Mouse (Mus musculus): ENCODE measurements around the gene Fstl1. TPM values are rescaled to one million over a fixed set of nuclear protein-coding genes. Genes with fewer than 3 reads are reported as not detected.

Fstl1 gene
- polyA plus RNA-seq, 1 experiment, result 3.8 TPM

GRCm38 (mm10) chr16:37784526-37784925 lies 7.9 kb downstream of the Fstl1 start:
- Histone ChIP-seq H3K4me3 (ENCODE audit: insufficient read depth, low read length) (no peak overlapping the region), H3K27ac (ENCODE audit: insufficient read depth, low read depth, low read length) (no peak overlapping the region), H3K4me1 (ENCODE audit: control insufficient read depth, insufficient read depth, low read length) (no peaks in the 10 kb centered on the region)
- no peak for TF ChIP-seq CTCF (IDR thresholded peaks at IDR 0.05; ENCODE audit: low read depth, low read length)
- TF ChIP-seq POLR2A (IDR thresholded peaks at IDR 0.05; ENCODE audit: borderline replicate concordance, low read depth, low read length), result no peak

- H3K27ac ChIP-seq (ENCODE audit: insufficient read depth, low read depth, low read length), result no peak overlapping the region
Measured at GRCm38 (mm10) chr16:37787558-37788194, 11.0 kb downstream of the Fstl1 start.

GRCm38 (mm10) chr16:37788367-37789014 lies 11.8 kb downstream of the Fstl1 start:
- no peak overlapping the region for H3K27ac ChIP-seq (ENCODE audit: insufficient read depth, low read depth, low read length)
- TF ChIP-seq CTCF (IDR thresholded peaks at IDR 0.05; ENCODE audit: low read depth, low read length) (no peak), POLR2A (IDR thresholded peaks at IDR 0.05; ENCODE audit: borderline replicate concordance, low read depth, low read length) (no peak)
- H3K4me3 ChIP-seq (ENCODE audit: insufficient read depth, low read length), result no peak overlapping the region
- H3K4me1 ChIP-seq (ENCODE audit: control insufficient read depth, insufficient read depth, low read length), result no peaks in the 10 kb centered on the region

More at GRCm38 (mm10) chr16:37787558-37788194, 11.0 kb downstream of the Fstl1 start:
- Histone ChIP-seq H3K4me3 (ENCODE audit: insufficient read depth, low read length) (no peak overlapping the region), H3K4me1 (ENCODE audit: control insufficient read depth, insufficient read depth, low read length) (no peaks in the 10 kb centered on the region)
- TF ChIP-seq POLR2A (IDR thresholded peaks at IDR 0.05; ENCODE audit: borderline replicate concordance, low read depth, low read length) (no peak), CTCF (IDR thresholded peaks at IDR 0.05; ENCODE audit: low read depth, low read length) (no peak)

GRCm38 (mm10) chr16:37789015-37789381 lies 12.3 kb downstream of the Fstl1 start:
- H3K27ac ChIP-seq (ENCODE audit: insufficient read depth, low read depth, low read length), result no peak overlapping the region
- H3K4me1 ChIP-seq (ENCODE audit: control insufficient read depth, insufficient read depth, low read length), result no peaks in the 10 kb centered on the region
- TF ChIP-seq CTCF (IDR thresholded peaks at IDR 0.05; ENCODE audit: low read depth, low read length), result no peak
- TF ChIP-seq POLR2A (IDR thresholded peaks at IDR 0.05; ENCODE audit: borderline replicate concordance, low read depth, low read length), result no peak
- H3K4me3 ChIP-seq (ENCODE audit: insufficient read depth, low read length), result no peak overlapping the region

GRCm38 (mm10) chr16:37789394-37789920 lies 12.8 kb downstream of the Fstl1 start:
- no peak overlapping the region for H3K27ac ChIP-seq (ENCODE audit: insufficient read depth, low read depth, low read length)
- no peaks in the 10 kb centered on the region for H3K4me1 ChIP-seq (ENCODE audit: control insufficient read depth, insufficient read depth, low read length)
- no peak overlapping the region for H3K4me3 ChIP-seq (ENCODE audit: insufficient read depth, low read length)
- TF ChIP-seq CTCF (IDR thresholded peaks at IDR 0.05; ENCODE audit: low read depth, low read length) (no peak), POLR2A (IDR thresholded peaks at IDR 0.05; ENCODE audit: borderline replicate concordance, low read depth, low read length) (no peak)

- Histone ChIP-seq H3K27ac (ENCODE audit: insufficient read depth, low read depth, low read length) (no peak overlapping the region), H3K4me3 (ENCODE audit: insufficient read depth, low read length) (no peak overlapping the region), H3K4me1 (ENCODE audit: control insufficient read depth, insufficient read depth, low read length) (no peaks in the 10 kb centered on the region)
- TF ChIP-seq POLR2A (IDR thresholded peaks at IDR 0.05; ENCODE audit: borderline replicate concordance, low read depth, low read length), result no peak
- TF ChIP-seq CTCF (IDR thresholded peaks at IDR 0.05; ENCODE audit: low read depth, low read length), result no peak
Measured at GRCm38 (mm10) chr16:37790008-37790780, 13.5 kb downstream of the Fstl1 start.

- H3K27ac ChIP-seq (ENCODE audit: insufficient read depth, low read depth, low read length), result no peak overlapping the region
- TF ChIP-seq POLR2A (IDR thresholded peaks at IDR 0.05; ENCODE audit: borderline replicate concordance, low read depth, low read length) (no peak), CTCF (IDR thresholded peaks at IDR 0.05; ENCODE audit: low read depth, low read length) (no peak)
Measured at GRCm38 (mm10) chr16:37790781-37791175, 14.1 kb downstream of the Fstl1 start.

GRCm38 (mm10) chr16:37795651-37796150 lies 19.0 kb downstream of the Fstl1 start:
- no peak overlapping the region for H3K4me3 ChIP-seq (ENCODE audit: insufficient read depth, low read length)
- no peak for TF ChIP-seq CTCF (IDR thresholded peaks at IDR 0.05; ENCODE audit: low read depth, low read length)
- no peak for TF ChIP-seq POLR2A (IDR thresholded peaks at IDR 0.05; ENCODE audit: borderline replicate concordance, low read depth, low read length)
- no peak overlapping the region for H3K27ac ChIP-seq (ENCODE audit: insufficient read depth, low read depth, low read length)
- peaks cover under 1% of the 10 kb centered on the region; the same call in 1 of the 2 replicates for H3K4me1 ChIP-seq (ENCODE audit: control insufficient read depth, insufficient read depth, low read length)

More at GRCm38 (mm10) chr16:37790781-37791175, 14.1 kb downstream of the Fstl1 start:
- Histone ChIP-seq H3K4me3 (ENCODE audit: insufficient read depth, low read length) (no peak overlapping the region), H3K4me1 (ENCODE audit: control insufficient read depth, insufficient read depth, low read length) (no peaks in the 10 kb centered on the region)

GRCm38 (mm10) chr16:37796270-37796669 lies 19.6 kb downstream of the Fstl1 start:
- TF ChIP-seq POLR2A (IDR thresholded peaks at IDR 0.05; ENCODE audit: borderline replicate concordance, low read depth, low read length) (no peak), CTCF (IDR thresholded peaks at IDR 0.05; ENCODE audit: low read depth, low read length) (no peak)
- H3K4me3 ChIP-seq (ENCODE audit: insufficient read depth, low read length), result no peak overlapping the region
- H3K27ac ChIP-seq (ENCODE audit: insufficient read depth, low read depth, low read length), result no peak overlapping the region
- peaks cover 6% of the 10 kb centered on the region; the same call in 1 of the 2 replicates for H3K4me1 ChIP-seq (ENCODE audit: control insufficient read depth, insufficient read depth, low read length)

Measured in bone marrow macrophage, adult 2 months (primary cell).